Mouse (Mus musculus) liver, embryonic 11.5 days (tissue): ENCODE measurements around the gene Setd1b. TPM values are rescaled to one million over a fixed set of nuclear protein-coding genes. Genes with fewer than 3 reads are reported as not detected.

Experiments
- ATAC-seq: fragments of 200-750 bp; cut with Nextera tagmentation; replicated peaks from 2 replicates; pipeline ENCODE4 v1.8.0; 2017; ENCODE audit warnings: moderate number of reproducible peaks, mild to moderate bottlenecking, moderate TSS enrichment, moderate library complexity; ENCODE audit not compliant: low FRiP score
- DNase-seq: peaks from one replicate; pipeline ENCODE4 v3.0.0-alpha.2; 2017; ENCODE audit warnings: low spot score
- H3K27ac ChIP-seq: fragments of 300-500 bp; sonication (generic); 2 replicates; pipeline ENCODE4 v1.5.1; 2014; ENCODE audit warnings: mild to moderate bottlenecking, low read depth, low read length, control low read depth
- H3K27me3 ChIP-seq: fragments of 300-500 bp; sonication (generic); replicated peaks from 2 replicates; pipeline ENCODE4 v1.6.1; 2014; ENCODE audit warnings: low read length, mixed read lengths; ENCODE audit not compliant: control insufficient read depth, insufficient read depth
- H3K36me3 ChIP-seq: fragments of 300-500 bp; sonication (generic); 2 replicates; pipeline ENCODE4 v1.6.1; 2014; ENCODE audit warnings: mild to moderate bottlenecking, low read length, moderate library complexity, mixed read lengths; ENCODE audit not compliant: control insufficient read depth, insufficient read depth
- H3K4me1 ChIP-seq: fragments of 300-500 bp; sonication (generic); replicated peaks from 2 replicates; pipeline ENCODE4 v1.6.1; 2014; ENCODE audit warnings: low read length, mixed read lengths; ENCODE audit not compliant: control insufficient read depth, insufficient read depth
- H3K4me2 ChIP-seq: fragments of 300-500 bp; sonication (generic); 2 replicates; pipeline ENCODE4 v1.6.1; 2014; ENCODE audit warnings: mild to moderate bottlenecking, control low read depth, moderate library complexity
- H3K4me3 ChIP-seq: fragments of 300-500 bp; sonication (generic); 2 replicates; pipeline ENCODE4 v1.5.1; 2014; ENCODE audit warnings: low read depth, low read length, control low read depth
- H3K9ac ChIP-seq: fragments of 300-500 bp; sonication (generic); 2 replicates; pipeline ENCODE4 v1.6.1; 2014; ENCODE audit warnings: low read depth, low read length, control low read depth
- H3K9me3 ChIP-seq: fragments of 300-500 bp; sonication (generic); 2 replicates; pipeline ENCODE4 v1.6.1; 2016; ENCODE audit warnings: low read length, inconsistent platforms, mixed read lengths; ENCODE audit not compliant: control insufficient read depth
- WGBS: fragments of 180-500 bp; shearing (Covaris S2); extraction: QIAGEN DNeasy Blood & Tissue Kit; methylation state at CpG from one replicate; pipeline ENCODE4 v1.1.7; 2014; 5-methylcytosine and 5-hydroxymethylcytosine counted together
- polyA plus RNA-seq: library from polyadenylated mRNA; unstranded; fragments of >200 nt; fragmentation: Nextera tagmentation; extraction: Ambion mirVana; gene quantifications from 2 replicates; pipeline ENCODE4 v1.2.1, GENCODE M21; 2014

Setd1b gene
- polyA plus RNA-seq, 1 experiment from 2014 or later: 9.6 TPM

GRCm38 (mm10) chr5:123120624-123121215, 21.3 kb upstream of the Setd1b start:
- H3K9ac ChIP-seq: no peak overlapping the region
- H3K4me3 ChIP-seq: no peak overlapping the region
- WGBS: 85% methylated on average over 7 of the region's 7 CpGs
- peaks cover 11% of the 10 kb centered on the region for H3K4me1 ChIP-seq
- DNase-seq (no peak), ATAC-seq (no peak)
- no peaks in the 10 kb centered on the region for H3K36me3 ChIP-seq
- H3K9me3 ChIP-seq: no peaks in the 10 kb centered on the region
- no peaks in the 10 kb centered on the region for H3K27me3 ChIP-seq
- H3K27ac ChIP-seq: no peak overlapping the region
- H3K4me2 ChIP-seq: no peak overlapping the region

GRCm38 (mm10) chr5:123122181-123122580, 19.8 kb upstream of the Setd1b start:
- H3K27ac ChIP-seq: no peak overlapping the region
- H3K36me3 ChIP-seq: no peaks in the 10 kb centered on the region
- H3K4me2 ChIP-seq: no peak overlapping the region
- H3K27me3 ChIP-seq: no peaks in the 10 kb centered on the region
- H3K4me3 ChIP-seq: no peak overlapping the region
- peaks cover 19% of the 10 kb centered on the region for H3K4me1 ChIP-seq
- 83% methylated on average over 4 of the region's 4 CpGs for WGBS
- no peak overlapping the region for H3K9ac ChIP-seq
- no peak for DNase-seq
- H3K9me3 ChIP-seq: no peaks in the 10 kb centered on the region
- ATAC-seq: no peak

- Histone ChIP-seq H3K4me2 (no peak overlapping the region; the same call in 1 of the 2 replicates), H3K9ac (no peak overlapping the region), H3K4me1 (peaks cover 24% of the 10 kb centered on the region)
These were observed 16.9 kb upstream of the Setd1b start for GRCm38 (mm10) chr5:123125105-123125504.

GRCm38 (mm10) chr5:123125638-123126406, 16.2 kb upstream of the Setd1b start:
- no peak for DNase-seq
- no peak overlapping the region for H3K9ac ChIP-seq
- 0 out of 2 replicates have a peak, but pooled peaks have one; percentile 29 for ATAC-seq
- no peak overlapping the region for H3K27ac ChIP-seq
- peak overlapping the region; percentile 41 for H3K4me2 ChIP-seq
- no peak overlapping the region for H3K4me3 ChIP-seq
- no peaks in the 10 kb centered on the region for H3K9me3 ChIP-seq
- H3K27me3 ChIP-seq: no peaks in the 10 kb centered on the region
- no peaks in the 10 kb centered on the region for H3K36me3 ChIP-seq
- H3K4me1 ChIP-seq: peaks cover 24% of the 10 kb centered on the region
- WGBS: 44% methylated on average over 18 of the region's 18 CpGs

More at GRCm38 (mm10) chr5:123125105-123125504, 16.9 kb upstream of the Setd1b start:
- no peaks in the 10 kb centered on the region for H3K9me3 ChIP-seq
- H3K4me3 ChIP-seq: no peak overlapping the region
- DNase-seq (no peak), ATAC-seq (no peak)
- H3K27ac ChIP-seq: no peak overlapping the region
- WGBS: 73% methylated on average over 6 of the region's 6 CpGs
- no peaks in the 10 kb centered on the region for H3K36me3 ChIP-seq
- no peaks in the 10 kb centered on the region for H3K27me3 ChIP-seq

GRCm38 (mm10) chr5:123127031-123127430, 15.0 kb upstream of the Setd1b start:
- ATAC-seq (no peak), DNase-seq (no peak)
- WGBS: 54% methylated on average over 6 of the region's 6 CpGs

GRCm38 (mm10) chr5:123128426-123129169, 13.4 kb upstream of the Setd1b start:
- Histone ChIP-seq H3K4me2 (peak overlapping the region; percentile 6; the same call in 1 of the 2 replicates), H3K4me3 (no peak overlapping the region), H3K4me1 (peaks cover 43% of the 10 kb centered on the region), H3K27ac (no peak overlapping the region), H3K9me3 (no peaks in the 10 kb centered on the region), H3K36me3 (no peaks in the 10 kb centered on the region), H3K9ac (no peak overlapping the region), H3K27me3 (no peaks in the 10 kb centered on the region)
- no peak for ATAC-seq
- WGBS: 38% methylated on average over 10 of the region's 10 CpGs
- no peak for DNase-seq

More at GRCm38 (mm10) chr5:123127031-123127430, 15.0 kb upstream of the Setd1b start:
- Histone ChIP-seq H3K27me3 (no peaks in the 10 kb centered on the region), H3K4me1 (peaks cover 29% of the 10 kb centered on the region), H3K36me3 (no peaks in the 10 kb centered on the region), H3K9ac (no peak overlapping the region), H3K9me3 (no peaks in the 10 kb centered on the region), H3K4me3 (no peak overlapping the region), H3K4me2 (no peak overlapping the region), H3K27ac (no peak overlapping the region)

- Histone ChIP-seq H3K4me3 (no peak overlapping the region), H3K4me2 (peak overlapping the region; percentile 6; the same call in 1 of the 2 replicates), H3K27me3 (no peaks in the 10 kb centered on the region), H3K27ac (no peak overlapping the region), H3K9me3 (no peaks in the 10 kb centered on the region), H3K9ac (no peak overlapping the region), H3K4me1 (peaks cover 49% of the 10 kb centered on the region), H3K36me3 (no peaks in the 10 kb centered on the region)
- no peak for DNase-seq
- ATAC-seq: no peak
- 59% methylated on average over 10 of the region's 10 CpGs for WGBS
These were observed 12.7 kb upstream of the Setd1b start for GRCm38 (mm10) chr5:123129170-123129757.

- H3K9ac ChIP-seq: no peak overlapping the region
- peaks cover 55% of the 10 kb centered on the region for H3K4me1 ChIP-seq
- no peak for DNase-seq
- H3K27me3 ChIP-seq: no peaks in the 10 kb centered on the region
- no peak overlapping the region for H3K27ac ChIP-seq
- WGBS: 86% methylated on average over 9 of the region's 9 CpGs
- H3K9me3 ChIP-seq: no peaks in the 10 kb centered on the region
- H3K4me2 ChIP-seq: no peak overlapping the region
- ATAC-seq: no peak
- H3K4me3 ChIP-seq: no peak overlapping the region
- H3K36me3 ChIP-seq: no peaks in the 10 kb centered on the region
These were observed 11.8 kb upstream of the Setd1b start for GRCm38 (mm10) chr5:123130030-123130813.
